In the genomic region with DNA sequence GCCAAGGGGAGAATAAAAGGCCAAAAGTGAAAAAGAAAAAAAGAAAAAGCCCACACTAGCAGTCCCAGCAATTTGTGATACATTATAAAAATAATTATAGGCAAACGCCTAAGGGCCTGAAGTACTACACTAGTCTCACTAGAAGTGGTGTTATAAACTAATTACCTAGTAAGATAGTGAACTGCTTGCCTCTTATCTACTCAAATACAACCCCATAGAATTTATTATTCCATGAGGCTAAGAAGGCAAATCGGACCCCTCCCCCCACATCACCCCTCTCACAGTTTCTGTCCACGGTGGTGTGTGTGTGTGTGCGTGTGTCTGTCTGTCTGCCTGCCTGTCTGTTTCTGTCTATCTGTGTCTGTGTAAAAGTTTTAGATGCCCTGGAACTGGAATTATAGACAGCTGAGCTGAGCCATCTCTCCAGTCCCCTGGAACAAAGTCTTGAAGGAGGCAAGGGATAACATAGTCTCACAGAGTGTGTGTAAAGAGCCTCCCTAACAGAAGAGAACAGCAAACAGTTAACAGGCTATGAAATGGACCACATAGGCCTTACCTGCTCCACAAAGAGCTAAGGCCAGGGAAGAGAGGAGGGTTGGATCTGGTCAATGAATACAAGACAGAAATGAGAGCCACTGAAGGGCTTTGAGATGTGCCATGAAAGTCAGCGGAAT, we compare ENCODE assay signal across 8 mouse cellular contexts. TPM values are rescaled to one million over a fixed set of nuclear protein-coding genes. Genes with fewer than 3 reads are reported as not detected.
DNase-seq lines count a peak whose midpoint lies in the region; ATAC-seq lines count a peak whose summit lies in the region.

No protein-coding gene starts in this region.

- H3K9me3 ChIP-seq in kidney, embryonic 14.5 days (ENCODE audit: control insufficient read depth, low read length), result no peaks in the 10 kb centered on the region
- H3K9me3 ChIP-seq in hindbrain, embryonic 11.5 days (ENCODE audit: control insufficient read depth, low read length), result no peaks in the 10 kb centered on the region
- H3K9me3 ChIP-seq in midbrain, embryonic 13.5 days, result no peaks in the 10 kb centered on the region

- 0 out of 2 replicates have a peak, but pooled peaks have one; percentile 32 for ATAC-seq in kidney, embryonic 14.5 days (ENCODE audit: low FRiP score, low TSS enrichment)
- peak; percentile 17; the same call in 1 of the 2 replicates for ATAC-seq in hindbrain, embryonic 11.5 days (ENCODE audit: low FRiP score)
- peak; percentile 62 for ATAC-seq in midbrain, embryonic 13.5 days
- ATAC-seq in activated CD4-positive, CD25-positive, alpha-beta regulatory T cell, adult 4 months, result no peak

- no peaks in the 10 kb centered on the region for H3K27me3 ChIP-seq in kidney, embryonic 14.5 days (ENCODE audit: control insufficient read depth, insufficient read depth, low read length)
- no peaks in the 10 kb centered on the region for H3K27me3 ChIP-seq in hindbrain, embryonic 11.5 days (ENCODE audit: control insufficient read depth, insufficient read depth, low read length)
- H3K27me3 ChIP-seq in midbrain, embryonic 13.5 days, result no peaks in the 10 kb centered on the region

- H3K4me2 ChIP-seq in kidney, embryonic 14.5 days (replicated peaks; ENCODE audit: low read depth, low read length), result peak overlapping the region; percentile 26; the same call in 1 of the 2 replicates
- peak overlapping the region; percentile 35 for H3K4me2 ChIP-seq in hindbrain, embryonic 11.5 days (replicated peaks; ENCODE audit: low read depth, low read length)
- peak overlapping the region; percentile 41 for H3K4me2 ChIP-seq in midbrain, embryonic 13.5 days (replicated peaks)

- H3K27ac ChIP-seq in kidney, embryonic 14.5 days (ENCODE audit: low read depth, low read length), result no peak overlapping the region
- 0 out of 2 replicates have a peak overlapping the region, but pooled peaks have one; percentile 30 for H3K27ac ChIP-seq in hindbrain, embryonic 11.5 days (ENCODE audit: low read depth, low read length)
- peak overlapping the region; percentile 51; the same call in 1 of the 2 replicates for H3K27ac ChIP-seq in midbrain, embryonic 13.5 days

- no peaks in the 10 kb centered on the region for H3K36me3 ChIP-seq in kidney, embryonic 14.5 days (ENCODE audit: control insufficient read depth, insufficient read depth, low read length)
- no peaks in the 10 kb centered on the region for H3K36me3 ChIP-seq in hindbrain, embryonic 11.5 days (ENCODE audit: control insufficient read depth, insufficient read depth, low read length)
- no peaks in the 10 kb centered on the region for H3K36me3 ChIP-seq in midbrain, embryonic 13.5 days

- no peak overlapping the region for H3K9ac ChIP-seq in kidney, embryonic 14.5 days (ENCODE audit: low read depth, low read length)
- peak overlapping the region; percentile 31; the same call in 1 of the 2 replicates for H3K9ac ChIP-seq in hindbrain, embryonic 11.5 days (ENCODE audit: low read depth, low read length)
- H3K9ac ChIP-seq in midbrain, embryonic 13.5 days (replicated peaks), result no peak overlapping the region

- H3K4me1 ChIP-seq in kidney, embryonic 14.5 days (ENCODE audit: control insufficient read depth, insufficient read depth, low read length), result no peaks in the 10 kb centered on the region
- H3K4me1 ChIP-seq in hindbrain, embryonic 11.5 days (replicated peaks; ENCODE audit: control insufficient read depth, insufficient read depth, low read length), result no peaks in the 10 kb centered on the region; the same call in 1 of the 2 replicates
- peaks cover 8% of the 10 kb centered on the region for H3K4me1 ChIP-seq in midbrain, embryonic 13.5 days (replicated peaks)

- peak overlapping the region; percentile 34; the same call in 1 of the 2 replicates for H3K4me3 ChIP-seq in kidney, embryonic 14.5 days (ENCODE audit: low read length)
- peak overlapping the region; percentile 33 for H3K4me3 ChIP-seq in hindbrain, embryonic 11.5 days (ENCODE audit: low read depth, low read length)
- peak overlapping the region; percentile 39 for H3K4me3 ChIP-seq in midbrain, embryonic 13.5 days (replicated peaks)

- DNase-seq in kidney, adult 8-10 months, result no peak
- peak; percentile 21 for DNase-seq in R1 (ENCODE audit: low read depth, low spot score)
- peak; percentile 35 for DNase-seq in hindbrain, embryonic 11.5 days (ENCODE audit: low spot score)
- DNase-seq in layer of hippocampus, postnatal 36 days, result no peak
- no peak for DNase-seq in layer of hippocampus, postnatal 10 days (ENCODE audit: low spot score in 2 of 2)

- 48% methylated on average over 5 of the region's 5 CpGs for WGBS in kidney, embryonic 14.5 days
- 70% methylated on average over 5 of the region's 5 CpGs for WGBS in hindbrain, embryonic 11.5 days
- 62% methylated on average over 5 of the region's 5 CpGs for whole genome bisulfite sequencing in midbrain, embryonic 13.5 days

RNA-seq across cellular contexts. Expression of a gene that starts 27.4 kb away (rescaled TPM):
- polyA plus RNA-seq in kidney, embryonic 14.5 days (2014; fragmentation: Nextera tagmentation; extraction: Ambion mirVana), result 2.5 and 3.1 TPM in 2 replicates
- 4.0 and 5.0 TPM in 2 replicates for polyA plus RNA-seq in hindbrain, embryonic 11.5 days (2014; fragmentation: Nextera tagmentation; extraction: Ambion mirVana)
- polyA plus RNA-seq in midbrain, embryonic 13.5 days (2015; fragmentation: Nextera tagmentation; extraction: Ambion mirVana), result 10.4 and 11.9 TPM in 2 replicates
- total RNA-seq in layer of hippocampus, postnatal 36 days (2021), result 100 to 1,000 TPM; 317 to 355 TPM
- 100 to 1,000 TPM; 268 to 270 TPM for total RNA-seq in layer of hippocampus, postnatal 10 days (2021)
- under 1 TPM; 0.19 to 0.24 TPM for polyA plus RNA-seq in activated CD4-positive, CD25-positive, alpha-beta regulatory T cell, adult 4 months (2017; shearing (Covaris generic))

Comparison
In these comparisons a context has a peak if more than half of its experiments do, and no peak if none do; other contexts are left out.
1. DNase-seq: peak in R1 (single experiment) and hindbrain, embryonic 11.5 days (single experiment); none in kidney, adult 8-10 months (0 of 2), layer of hippocampus, postnatal 36 days (0 of 2) and layer of hippocampus, postnatal 10 days (0 of 2).
2. Peak in every context shown above with its lines, with median percentiles within 50 percentile points of each other: H3K4me2 ChIP-seq and H3K4me3 ChIP-seq.